Mouse (Mus musculus): ENCODE results near the gene Rin2. TPM values are rescaled to one million over a fixed set of nuclear protein-coding genes. Genes with fewer than 3 reads are reported as not detected.
"Not testable (repeated sequence)": the region's sequence is repeated elsewhere in the genome, so short reads cannot be mapped to it uniquely, and the experiment has no call there.

Rin2 gene
- polyA plus RNA-seq, 1 experiment, result 4.4 TPM

DNA sequence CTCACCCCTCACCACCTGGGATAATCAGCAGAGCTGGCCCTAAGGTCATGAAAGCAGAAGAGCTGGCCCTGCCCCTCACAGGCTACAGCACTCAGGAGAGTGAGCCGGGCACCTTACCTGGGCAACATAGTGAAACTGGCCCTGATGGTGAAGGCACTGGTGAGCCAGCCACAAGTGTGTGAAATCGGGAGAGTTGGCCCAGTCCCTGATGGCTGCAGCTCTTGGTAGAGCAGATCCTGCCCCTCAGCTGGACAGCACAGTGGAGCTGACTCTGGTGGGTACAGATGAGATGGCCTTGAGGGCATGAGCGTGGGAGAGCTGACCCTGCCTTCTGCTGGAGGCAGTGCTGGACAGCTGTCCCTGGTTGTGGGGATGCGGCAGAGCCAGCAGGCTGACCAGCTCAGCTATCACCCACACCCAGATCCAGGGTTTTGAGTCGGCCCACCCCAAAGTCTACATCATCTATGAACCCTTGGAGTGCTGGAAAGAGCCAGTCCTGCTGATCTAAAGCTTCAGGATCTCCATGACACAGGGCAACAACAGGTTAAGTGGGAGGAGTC lies 43.7 kb downstream of the Rin2 start:
- Histone ChIP-seq H3ac (ENCODE audit: control insufficient read depth, insufficient read length) (no peak overlapping the region), H3K4me3 (no peak overlapping the region), H3K27me3 (ENCODE audit: control insufficient read depth, insufficient read depth, insufficient read length) (no peaks in the 10 kb centered on the region), H3K36me3 (ENCODE audit: control insufficient read depth, insufficient read depth) (no peaks in the 10 kb centered on the region), H3K4me2 (ENCODE audit: low read depth) (no peak overlapping the region), H3K79me2 (ENCODE audit: control insufficient read depth, insufficient read depth) (no peaks in the 10 kb centered on the region)
- TF ChIP-seq REST (IDR thresholded peaks at IDR 0.05; ENCODE audit: insufficient read depth, insufficient read length) (peak; percentile 46), MYOG (IDR thresholded peaks at IDR 0.05; ENCODE audit: control insufficient read depth in 1 of 3, insufficient read depth in 1 of 3, insufficient read length in 2 of 3, low read depth in 2 of 3) (peak in 2 of 3 experiments; percentile 87 to 89), POLR2A (IDR thresholded peaks at IDR 0.05; ENCODE audit: insufficient read length, low read depth) (no peak), MYOD1 (IDR thresholded peaks at IDR 0.05; ENCODE audit: control insufficient read depth in 1 of 3, insufficient read length in 2 of 3, low read depth in 2 of 3) (peak in 2 of 3 experiments; percentile 78 to 91)

DNA sequence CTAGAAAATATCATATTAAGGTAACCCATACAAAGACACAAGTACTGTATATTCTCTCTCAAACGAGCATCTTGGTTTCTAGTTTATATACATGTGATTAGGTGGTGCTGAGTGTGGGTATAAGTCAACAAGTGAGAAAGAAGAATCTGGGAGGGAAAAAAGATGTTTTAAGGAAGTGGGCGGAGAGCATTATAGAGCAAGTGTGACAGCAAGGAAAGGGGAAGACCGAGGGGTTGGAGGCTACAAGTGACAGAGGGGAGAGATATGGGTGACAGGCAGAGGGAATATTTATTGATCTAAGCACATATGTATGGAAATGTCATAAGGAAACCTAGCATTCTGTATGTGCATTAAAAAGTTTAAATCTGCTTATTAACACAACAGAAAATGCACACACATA lies 45.1 kb downstream of the Rin2 start:
- no peaks in the 10 kb centered on the region for H3K79me2 ChIP-seq (ENCODE audit: control insufficient read depth, insufficient read depth)
- no peaks in the 10 kb centered on the region for H3K27me3 ChIP-seq (ENCODE audit: control insufficient read depth, insufficient read depth, insufficient read length)
- H3K4me2 ChIP-seq (ENCODE audit: low read depth), result no peak overlapping the region
- TF ChIP-seq MYOG (IDR thresholded peaks at IDR 0.05; ENCODE audit: control insufficient read depth in 1 of 3, insufficient read depth in 1 of 3, insufficient read length in 2 of 3, low read depth in 2 of 3), result no peak
- TF ChIP-seq REST (IDR thresholded peaks at IDR 0.05; ENCODE audit: insufficient read depth, insufficient read length), result no peak
- no peak for TF ChIP-seq USF1 (IDR thresholded peaks at IDR 0.05; ENCODE audit: low read depth)
- TF ChIP-seq POLR2A (IDR thresholded peaks at IDR 0.05; ENCODE audit: insufficient read length, low read depth), result no peak
- TF ChIP-seq E2F4 (IDR thresholded peaks at IDR 0.05; ENCODE audit: insufficient read depth), result no peak
- no peak for TF ChIP-seq CEBPB (IDR thresholded peaks at IDR 0.05; ENCODE audit: insufficient read depth, poor library complexity, severe bottlenecking)
- TF ChIP-seq MYOD1 (IDR thresholded peaks at IDR 0.05; ENCODE audit: control insufficient read depth in 1 of 3, insufficient read length in 2 of 3, low read depth in 2 of 3), result no peak
- TF ChIP-seq TCF12 (IDR thresholded peaks at IDR 0.05; ENCODE audit: insufficient read depth, poor library complexity, severe bottlenecking), result no peak
- no peak for TF ChIP-seq POLR2AphosphoS2 (IDR thresholded peaks at IDR 0.05; ENCODE audit: insufficient read length, low read depth)
- no peak for TF ChIP-seq TCF3 (IDR thresholded peaks at IDR 0.05; ENCODE audit: insufficient read length, low read depth)
- no peak overlapping the region for H3ac ChIP-seq (ENCODE audit: control insufficient read depth, insufficient read length)
- H3K36me3 ChIP-seq (ENCODE audit: control insufficient read depth, insufficient read depth), result no peaks in the 10 kb centered on the region
- H3K4me3 ChIP-seq, result no peak overlapping the region

DNA sequence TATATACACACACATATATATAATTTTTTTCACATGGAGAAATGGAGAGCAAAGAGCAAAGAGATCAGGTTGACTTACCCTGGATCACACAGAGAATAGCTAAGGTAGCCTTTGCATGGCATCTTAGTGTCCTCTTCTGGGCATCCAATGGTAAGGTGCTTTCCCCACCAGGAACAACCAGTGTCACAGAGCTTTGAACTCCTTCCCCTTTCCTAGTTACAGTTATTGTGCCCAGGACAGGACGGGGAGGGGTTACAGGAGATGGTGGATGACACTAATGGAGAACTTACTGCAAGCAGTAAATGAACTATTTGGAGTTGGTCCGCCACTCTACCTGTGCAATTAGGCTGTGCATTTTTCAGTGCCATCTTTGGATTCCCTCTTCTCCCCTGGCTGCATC lies 45.7 kb downstream of the Rin2 start:
- Histone ChIP-seq H3K27me3 (ENCODE audit: control insufficient read depth, insufficient read depth, insufficient read length) (no peaks in the 10 kb centered on the region), H3K79me2 (ENCODE audit: control insufficient read depth, insufficient read depth) (no peaks in the 10 kb centered on the region), H3ac (ENCODE audit: control insufficient read depth, insufficient read length) (no peak overlapping the region), H3K4me3 (no peak overlapping the region), H3K4me2 (ENCODE audit: low read depth) (no peak overlapping the region), H3K36me3 (ENCODE audit: control insufficient read depth, insufficient read depth) (no peaks in the 10 kb centered on the region)
- no peak for TF ChIP-seq USF1 (IDR thresholded peaks at IDR 0.05; ENCODE audit: low read depth)
- no peak for TF ChIP-seq MYOG (IDR thresholded peaks at IDR 0.05; ENCODE audit: control insufficient read depth in 1 of 3, insufficient read depth in 1 of 3, insufficient read length in 2 of 3, low read depth in 2 of 3)
- TF ChIP-seq MAX (IDR thresholded peaks at IDR 0.05; ENCODE audit: low read depth), result no peak
- no peak for TF ChIP-seq TCF12 (IDR thresholded peaks at IDR 0.05; ENCODE audit: insufficient read depth, poor library complexity, severe bottlenecking)
- no peak for TF ChIP-seq MYOD1 (IDR thresholded peaks at IDR 0.05; ENCODE audit: control insufficient read depth in 1 of 3, insufficient read length in 2 of 3, low read depth in 2 of 3)
- TF ChIP-seq REST (IDR thresholded peaks at IDR 0.05; ENCODE audit: insufficient read depth, insufficient read length), result no peak
- no peak for TF ChIP-seq POLR2A (IDR thresholded peaks at IDR 0.05; ENCODE audit: insufficient read length, low read depth)
- no peak for TF ChIP-seq SRF (IDR thresholded peaks at IDR 0.05; ENCODE audit: control insufficient read depth, insufficient read length, low read depth)
- no peak for TF ChIP-seq E2F4 (IDR thresholded peaks at IDR 0.05; ENCODE audit: insufficient read depth)

DNA sequence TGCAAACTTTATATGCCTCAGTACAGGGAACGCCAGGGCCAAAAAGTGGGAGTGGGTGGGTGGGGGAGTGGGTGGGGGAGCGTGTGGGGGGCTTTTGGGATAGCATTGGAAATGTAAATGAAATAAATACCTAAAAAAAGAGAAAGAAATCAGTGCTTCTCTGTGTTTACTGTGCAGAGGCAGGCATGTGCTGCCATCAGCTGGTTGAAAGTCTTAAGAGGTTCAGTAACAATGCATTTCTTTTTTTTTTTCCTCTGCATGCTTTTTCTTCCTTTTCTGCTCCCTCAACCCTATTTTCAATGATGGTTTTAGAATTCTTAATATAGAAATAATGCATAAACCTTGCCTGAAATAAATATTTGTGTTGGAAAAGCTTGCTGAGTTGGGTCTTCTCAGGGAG lies 47.3 kb downstream of the Rin2 start:
- H3K4me3 ChIP-seq; H3K27me3 ChIP-seq (ENCODE audit: control insufficient read depth, insufficient read depth, insufficient read length); H3K4me2 ChIP-seq (ENCODE audit: low read depth); H3ac ChIP-seq (ENCODE audit: control insufficient read depth, insufficient read length); H3K36me3 ChIP-seq (ENCODE audit: control insufficient read depth, insufficient read depth); H3K79me2 ChIP-seq (ENCODE audit: control insufficient read depth, insufficient read depth): not testable (repeated sequence)

- Histone ChIP-seq H3K4me3 (no peak overlapping the region), H3K79me2 (ENCODE audit: control insufficient read depth, insufficient read depth) (no peaks in the 10 kb centered on the region), H3K4me2 (ENCODE audit: low read depth) (no peak overlapping the region), H3K27me3 (ENCODE audit: control insufficient read depth, insufficient read depth, insufficient read length) (no peaks in the 10 kb centered on the region), H3ac (ENCODE audit: control insufficient read depth, insufficient read length) (no peak overlapping the region), H3K36me3 (ENCODE audit: control insufficient read depth, insufficient read depth) (no peaks in the 10 kb centered on the region)
- TF ChIP-seq MYOG (IDR thresholded peaks at IDR 0.05; ENCODE audit: control insufficient read depth in 1 of 3, insufficient read depth in 1 of 3, insufficient read length in 2 of 3, low read depth in 2 of 3) (no peak), TCF3 (IDR thresholded peaks at IDR 0.05; ENCODE audit: insufficient read length, low read depth) (no peak), MYOD1 (IDR thresholded peaks at IDR 0.05; ENCODE audit: control insufficient read depth in 1 of 3, insufficient read length in 2 of 3, low read depth in 2 of 3) (no peak), SRF (IDR thresholded peaks at IDR 0.05; ENCODE audit: control insufficient read depth, insufficient read length, low read depth) (no peak), TCF12 (IDR thresholded peaks at IDR 0.05; ENCODE audit: insufficient read depth, poor library complexity, severe bottlenecking) (no peak), REST (IDR thresholded peaks at IDR 0.05; ENCODE audit: insufficient read depth, insufficient read length) (no peak), CEBPB (IDR thresholded peaks at IDR 0.05; ENCODE audit: insufficient read depth, poor library complexity, severe bottlenecking) (no peak), E2F4 (IDR thresholded peaks at IDR 0.05; ENCODE audit: insufficient read depth) (no peak), MAX (IDR thresholded peaks at IDR 0.05; ENCODE audit: low read depth) (no peak)
These were observed 49.3 kb downstream of the Rin2 start for GRCm38 (mm10) chr2:145724288-145724687.
